Mouse (Mus musculus) CH12.LX (cell line): ENCODE measurements around the gene Slc5a10.

Experiments used
- BHLHE40 ChIP-seq: IDR thresholded peaks from 2 replicates; pipeline ENCODE4 v1.6.1; 2011; ENCODE audit warnings: mild to moderate bottlenecking, low read depth, low read length, improper control_type of control experiment
- CTCF ChIP-seq, 2 experiments: IDR thresholded peaks in 1 of 2; conservative IDR thresholded peaks in 1 of 2; 2 replicates each; pipeline ENCODE4 v1.5.1; 2011 to 2012; ENCODE audit warnings: low read depth in 2 of 2, low read length in 2 of 2, improper control_type of control experiment in 1 of 2, inconsistent platforms in 1 of 2, mild to moderate bottlenecking in 1 of 2, moderate library complexity in 1 of 2
- MEF2A ChIP-seq: IDR thresholded peaks from 2 replicates; pipeline ENCODE4 v1.6.1; 2014; ENCODE audit warnings: low read depth, mild to moderate bottlenecking, inconsistent platforms, low read length, improper control_type of control experiment, borderline replicate concordance
- POLR2A ChIP-seq: IDR thresholded peaks from 2 replicates; pipeline ENCODE4 v1.6.1; 2011; ENCODE audit warnings: low read depth, mild to moderate bottlenecking, improper control_type of control experiment, low read length
- RAD21 ChIP-seq: IDR thresholded peaks from 2 replicates; pipeline ENCODE4 v1.6.1; 2011; ENCODE audit warnings: low read depth, mild to moderate bottlenecking, low read length, improper control_type of control experiment, moderate library complexity
- USF2 ChIP-seq: conservative IDR thresholded peaks from 2 replicates; pipeline ENCODE4 v1.6.1; 2011; ENCODE audit warnings: low read depth, low read length, improper control_type of control experiment
- ZKSCAN1 ChIP-seq: IDR thresholded peaks from 2 replicates; pipeline ENCODE4 v1.6.1; 2012; ENCODE audit warnings: low read depth, inconsistent platforms, low read length, improper control_type of control experiment, borderline replicate concordance
- ZMIZ1 ChIP-seq: IDR thresholded peaks from 2 replicates; pipeline ENCODE4 v1.6.1; 2012; ENCODE audit warnings: low read depth, mild to moderate bottlenecking, inconsistent platforms, low read length, improper control_type of control experiment

- TF ChIP-seq POLR2A (no peak), MEF2A (no peak), USF2 (no peak), CTCF (conservative IDR thresholded peaks at IDR 0.05 in 1 of 2, IDR thresholded peaks at IDR 0.05 in 1 of 2; ENCODE audit: low read depth in 2 of 2, low read length in 2 of 2) (no peak), BHLHE40 (no peak), ZKSCAN1 (no peak), RAD21 (no peak), ZMIZ1 (no peak)
These were observed 53.4 kb downstream of the Slc5a10 start for GRCm38 (mm10) chr11:61667248-61667647.
